Mouse (Mus musculus): ENCODE results near the gene Tbx18. TPM values are rescaled to one million over a fixed set of nuclear protein-coding genes. Genes with fewer than 3 reads are reported as not detected.

Gene Tbx18
- 0.04 and 0.34 TPM in 2 replicates for polyA plus RNA-seq (2015; fragmentation: Nextera tagmentation; extraction: Ambion mirVana)

DNA sequence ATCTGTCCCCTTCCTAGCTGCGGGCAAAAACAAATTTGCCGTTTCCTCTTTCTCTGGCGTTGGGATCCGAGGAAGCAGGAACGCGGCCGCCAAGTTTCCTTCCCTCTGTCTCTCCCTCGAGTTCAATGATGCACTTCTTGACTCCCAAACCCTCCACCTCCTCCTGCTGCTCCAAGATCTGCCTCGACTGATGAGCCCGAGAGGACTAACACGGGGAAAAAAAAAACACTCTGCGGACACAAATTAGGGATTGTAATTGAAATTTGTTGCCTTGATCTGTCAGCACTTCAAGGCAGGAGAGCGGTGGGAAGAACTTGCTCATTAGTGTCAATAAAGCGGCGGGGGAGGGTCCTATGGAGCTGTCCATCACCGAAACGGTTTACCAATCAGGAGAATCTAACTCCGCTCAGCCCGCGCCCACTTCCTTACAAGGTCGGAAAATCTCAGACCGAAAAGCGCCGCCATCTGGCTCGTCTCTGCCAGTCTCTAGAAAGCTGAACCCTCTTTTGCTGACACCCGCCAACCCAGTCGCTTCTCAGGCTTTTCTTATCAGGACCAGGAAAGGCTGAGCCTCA, at the start of gene Tbx18:
Gene Tbx18, minus strand, starts transcription at position 300 of the 575 bp plus-strand sequence.

